8 mouse cellular contexts compared by ENCODE assay signal in the genomic region with DNA sequence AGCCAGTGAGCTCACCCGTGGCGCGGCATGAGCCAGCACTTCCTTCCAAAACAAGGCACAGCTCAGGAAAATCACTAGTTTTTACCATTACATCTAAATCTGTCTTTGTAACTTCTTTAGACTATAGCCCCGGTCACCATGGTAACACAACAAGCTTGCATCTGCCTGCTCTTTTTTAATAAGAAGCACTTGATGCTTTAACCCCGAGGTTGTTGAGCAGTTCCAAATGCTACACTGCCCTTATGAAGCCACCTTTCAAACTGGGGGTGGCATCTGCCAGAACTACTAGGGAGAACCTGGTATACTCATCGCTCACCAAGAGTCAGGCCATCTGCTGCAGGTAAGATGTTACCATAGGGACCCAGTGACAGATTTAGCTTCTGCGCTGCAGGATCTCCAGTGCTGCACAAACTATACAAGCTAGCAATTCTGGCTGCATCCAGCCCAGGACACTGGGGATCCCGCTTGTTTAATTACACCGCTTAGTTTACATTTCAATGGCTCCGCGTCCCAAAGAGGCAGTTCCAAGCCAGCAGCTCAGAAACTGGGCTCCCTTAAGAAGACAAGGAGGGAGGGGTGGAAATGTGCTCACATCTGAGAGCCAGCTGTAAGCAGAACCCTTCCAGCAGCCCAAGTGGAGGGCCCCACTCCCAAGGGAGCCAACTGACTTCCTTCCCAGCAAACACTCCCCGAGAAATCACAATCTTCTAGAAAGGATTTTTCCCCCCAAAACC.
DNase-seq lines count a peak whose midpoint lies in the region; ATAC-seq and TF ChIP-seq lines count a peak whose summit lies in the region.

No protein-coding gene starts in this region.

- no peaks in the 10 kb centered on the region for H3K36me3 ChIP-seq in liver, embryonic 11.5 days (ENCODE audit: control insufficient read depth, insufficient read depth, low read length)
- no peaks in the 10 kb centered on the region for H3K36me3 ChIP-seq in embryonic facial prominence, embryonic 11.5 days (replicated peaks; ENCODE audit: control insufficient read depth, insufficient read depth, low read depth, low read length)
- H3K36me3 ChIP-seq in small intestine, adult 2 months (ENCODE audit: control insufficient read depth, insufficient read depth, low read length): no peaks in the 10 kb centered on the region

- TF ChIP-seq POLR2A in small intestine, adult 2 months (IDR thresholded peaks at IDR 0.05; ENCODE audit: low read depth, low read length): no peak

- H3K4me3 ChIP-seq in liver, embryonic 11.5 days (ENCODE audit: low read depth, low read length): 0 out of 2 replicates have a peak overlapping the region, but pooled peaks have one; percentile 2
- peak overlapping the region; percentile 18 for H3K4me3 ChIP-seq in embryonic facial prominence, embryonic 11.5 days (ENCODE audit: low read depth, low read length)
- H3K4me3 ChIP-seq in layer of hippocampus, adult 2 months: peak overlapping the region; percentile 46
- H3K4me3 ChIP-seq in small intestine, adult 2 months (ENCODE audit: low read depth, low read length): peak overlapping the region; percentile 39

- H3K4me2 ChIP-seq in liver, embryonic 11.5 days: peak overlapping the region; percentile 40
- H3K4me2 ChIP-seq in embryonic facial prominence, embryonic 11.5 days (ENCODE audit: low read depth, low read length): peak overlapping the region; percentile 44

- no peaks in the 10 kb centered on the region for H3K4me1 ChIP-seq in liver, embryonic 11.5 days (replicated peaks; ENCODE audit: control insufficient read depth, insufficient read depth, low read length)
- no peaks in the 10 kb centered on the region for H3K4me1 ChIP-seq in embryonic facial prominence, embryonic 11.5 days (ENCODE audit: control insufficient read depth, insufficient read depth, low read length)
- H3K4me1 ChIP-seq in small intestine, adult 2 months (ENCODE audit: control insufficient read depth, insufficient read depth, insufficient read length, low read length): no peaks in the 10 kb centered on the region

- no peak overlapping the region for H3K9ac ChIP-seq in liver, embryonic 11.5 days (ENCODE audit: low read depth, low read length)
- H3K9ac ChIP-seq in embryonic facial prominence, embryonic 11.5 days (replicated peaks; ENCODE audit: low read length): peak overlapping the region; percentile 49

- no peak for DNase-seq in liver, embryonic 11.5 days (ENCODE audit: low spot score)
- DNase-seq in liver: no peak
- peak; percentile 80 for DNase-seq in embryonic facial prominence, embryonic 11.5 days (ENCODE audit: low spot score)
- DNase-seq in heart, adult 8-10 months (ENCODE audit: low spot score): peak; percentile 53
- DNase-seq in layer of hippocampus, adult 2 months (ENCODE audit: low spot score in 2 of 2): peak; percentile 39 to 72
- DNase-seq in lung, postnatal 10 days: peak; percentile 58
- DNase-seq in urinary bladder, postnatal 25 days (ENCODE audit: low spot score): no peak

- TF ChIP-seq CTCF in layer of hippocampus, adult 2 months (conservative IDR thresholded peaks at IDR 0.05): no peak
- TF ChIP-seq CTCF in small intestine, adult 2 months (IDR thresholded peaks at IDR 0.05; ENCODE audit: extremely low read depth, insufficient read length, insufficient replicate concordance, low read depth, low read length): no peak

- no peak overlapping the region for H3K27ac ChIP-seq in liver, embryonic 11.5 days (ENCODE audit: low read depth, low read length)
- H3K27ac ChIP-seq in embryonic facial prominence, embryonic 11.5 days (replicated peaks; ENCODE audit: low read depth, low read length): peak overlapping the region; percentile 49; the same call in 1 of the 2 replicates
- H3K27ac ChIP-seq in layer of hippocampus, adult 2 months: peak overlapping the region; percentile 92
- no peak overlapping the region for H3K27ac ChIP-seq in small intestine, adult 2 months (ENCODE audit: insufficient read depth, low read depth, low read length)

- no peaks in the 10 kb centered on the region for H3K9me3 ChIP-seq in liver, embryonic 11.5 days (ENCODE audit: control insufficient read depth, low read length)
- H3K9me3 ChIP-seq in embryonic facial prominence, embryonic 11.5 days (replicated peaks; ENCODE audit: control insufficient read depth, low read length): no peaks in the 10 kb centered on the region

- H3K27me3 ChIP-seq in liver, embryonic 11.5 days (replicated peaks; ENCODE audit: control insufficient read depth, insufficient read depth, low read length): 0 out of 2 replicates have a peak, but pooled peaks cover 4% of the 10 kb centered on the region
- H3K27me3 ChIP-seq in embryonic facial prominence, embryonic 11.5 days (ENCODE audit: control insufficient read depth, insufficient read depth, low read length): no peaks in the 10 kb centered on the region
- no peaks in the 10 kb centered on the region for H3K27me3 ChIP-seq in small intestine, adult 2 months (ENCODE audit: control insufficient read depth, insufficient read depth, low read length)

- WGBS in liver, embryonic 11.5 days: 17% methylated on average over 12 of the region's 12 CpGs
- 6% methylated on average over 12 of the region's 12 CpGs for WGBS in embryonic facial prominence, embryonic 11.5 days
- 50% methylated on average over 12 of the region's 12 CpGs for WGBS in small intestine, adult 2 months

- 0 out of 2 replicates have a peak, but pooled peaks have one; percentile 53 for ATAC-seq in liver, embryonic 11.5 days (replicated peaks; ENCODE audit: low FRiP score)
- peak; percentile 70 for ATAC-seq in embryonic facial prominence, embryonic 11.5 days (replicated peaks; ENCODE audit: insufficient number of reproducible peaks, low FRiP score, low TSS enrichment, low read depth)

Comparison
In these comparisons a context has a peak if more than half of its experiments do, and no peak if none do; other contexts are left out.
1. DNase-seq: peak in embryonic facial prominence, embryonic 11.5 days (single experiment), heart, adult 8-10 months (single experiment), layer of hippocampus, adult 2 months (2 of 2) and lung, postnatal 10 days (single experiment); none in liver, embryonic 11.5 days (single experiment), liver (single experiment) and urinary bladder, postnatal 25 days (single experiment).
2. H3K27ac ChIP-seq: peak in embryonic facial prominence, embryonic 11.5 days (single experiment) and layer of hippocampus, adult 2 months (single experiment); none in liver, embryonic 11.5 days (single experiment) and small intestine, adult 2 months (single experiment).
3. Peak in every context shown above with its lines, with median percentiles within 50 percentile points of each other: H3K4me3 ChIP-seq.